Mouse (Mus musculus) spleen, adult 2 months (tissue): ENCODE measurements around the gene Extl2.

Experiments
- CTCF ChIP-seq: fragments of 200-500 bp; IDR thresholded peaks from 2 replicates; pipeline ENCODE4 v1.5.1; 2011; ENCODE audit warnings: mild to moderate bottlenecking, inconsistent platforms; ENCODE audit not compliant: insufficient read depth, insufficient read length, insufficient replicate concordance; ENCODE audit errors: extremely low read depth
- POLR2A ChIP-seq: fragments of 200-500 bp; IDR thresholded peaks from 2 replicates; pipeline ENCODE4 v1.6.1; 2011; ENCODE audit warnings: low read depth, low read length, inconsistent platforms

DNA sequence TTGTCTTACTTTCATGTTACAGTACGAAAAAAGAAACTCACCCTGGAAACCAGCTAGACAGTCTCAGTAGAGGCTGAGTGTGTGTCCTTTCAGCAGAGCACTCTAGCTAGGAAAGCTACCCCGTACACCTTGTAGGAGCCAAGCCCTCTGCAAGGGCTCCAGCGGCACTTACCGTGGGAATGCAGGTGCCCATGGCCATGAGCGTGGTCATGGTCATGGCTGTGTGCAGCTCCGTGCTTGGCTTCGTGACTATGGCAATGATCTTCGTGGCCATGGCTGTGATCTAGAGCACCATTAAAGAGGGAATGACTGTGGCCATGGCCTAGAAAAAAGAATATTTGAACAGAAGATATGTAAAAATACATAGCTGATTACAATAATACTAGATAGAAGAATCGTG lies 22.6 kb upstream of the Extl2 start:
- TF ChIP-seq POLR2A (no peak), CTCF (no peak)
